In genomic region chr3:91522581-91522980, GRCm38 (mm10) we compare ENCODE assay signal across 27 mouse cellular contexts.
"Had no signal": no experiment of that assay in that cellular context is flagged by ENCODE, and none has a peak within 500 bp of the region (broad histone marks: within the 10 kb centered on the region; RNA-seq: fewer than 3 reads in every experiment).

No protein-coding gene starts in this region.

- H3K27ac ChIP-seq: embryonic facial prominence, embryonic 10.5 days; embryonic facial prominence, embryonic 12.5 days; embryonic facial prominence, embryonic 13.5 days; embryonic facial prominence, embryonic 15.5 days; forebrain, embryonic 10.5 days; forebrain, embryonic 12.5 days; forebrain, embryonic 13.5 days; forebrain, embryonic 15.5 days; gastrocnemius, adult 2 months; heart, adult 2 months had no signal

- H3K9ac ChIP-seq: embryonic facial prominence, embryonic 12.5 days; embryonic facial prominence, embryonic 13.5 days; embryonic facial prominence, embryonic 15.5 days; forebrain, embryonic 12.5 days; forebrain, embryonic 13.5 days; forebrain, embryonic 15.5 days; forebrain, postnatal 0 days had no signal

- DNase-seq: cerebellum, adult 2 months; cerebellum, adult 8-10 months; cerebellum, adult 9-10 months; cerebellum, adult 9-11 months; cerebellum, postnatal 10 days; cerebellum, postnatal 14 days; cerebellum, postnatal 25 days; cerebellum, postnatal 36 days; embryo, embryonic 11 days; forebrain, postnatal 0 days; gastrocnemius, adult 2 months; gastrocnemius, postnatal 10 days; gastrocnemius, postnatal 14 days; gastrocnemius, postnatal 25 days; gastrocnemius, postnatal 36 days; heart, adult 11 months; heart, adult 18-20 months; heart, adult 2 months had no signal

- H3K4me1 ChIP-seq: embryonic facial prominence, embryonic 10.5 days; embryonic facial prominence, embryonic 12.5 days; embryonic facial prominence, embryonic 13.5 days; embryonic facial prominence, embryonic 15.5 days; forebrain, embryonic 10.5 days; forebrain, embryonic 12.5 days; forebrain, embryonic 13.5 days; forebrain, embryonic 15.5 days had no signal

- H3K36me3 ChIP-seq: embryonic facial prominence, embryonic 10.5 days; embryonic facial prominence, embryonic 12.5 days; embryonic facial prominence, embryonic 13.5 days; embryonic facial prominence, embryonic 15.5 days; forebrain, embryonic 10.5 days; forebrain, embryonic 12.5 days; forebrain, embryonic 15.5 days had no signal

- H3K27me3 ChIP-seq: embryonic facial prominence, embryonic 12.5 days; embryonic facial prominence, embryonic 13.5 days; embryonic facial prominence, embryonic 15.5 days; forebrain, embryonic 12.5 days; forebrain, embryonic 13.5 days; forebrain, embryonic 15.5 days had no signal

- H3K4me3 ChIP-seq: embryonic facial prominence, embryonic 10.5 days; embryonic facial prominence, embryonic 12.5 days; embryonic facial prominence, embryonic 13.5 days; embryonic facial prominence, embryonic 15.5 days; erythroblast, embryonic 14.5 days; forebrain, embryonic 10.5 days; forebrain, embryonic 12.5 days; forebrain, embryonic 13.5 days; forebrain, embryonic 15.5 days; gastrocnemius, adult 2 months; heart, adult 2 months had no signal
